Mouse (Mus musculus) olfactory bulb, adult 2 months (tissue): Measurements from ENCODE around the gene Dus1l. TPM values are rescaled to one million over a fixed set of nuclear protein-coding genes. Genes with fewer than 3 reads are reported as not detected.
"Not testable (repeated sequence)": the region's sequence is repeated elsewhere in the genome, so short reads cannot be mapped to it uniquely, and the experiment has no call there.

Source experiments
- H3K27ac ChIP-seq: fragments of 200-500 bp; 2 replicates; pipeline ENCODE4 v1.5.1; 2012; ENCODE audit warnings: low read depth, low read length; ENCODE audit not compliant: insufficient read depth
- H3K4me1 ChIP-seq: fragments of 200-500 bp; 2 replicates; pipeline ENCODE4 v1.6.1; 2012; ENCODE audit warnings: low read length; ENCODE audit not compliant: control insufficient read depth, insufficient read depth
- H3K4me3 ChIP-seq: fragments of 200-500 bp; 2 replicates; pipeline ENCODE4 v1.5.1; 2012; ENCODE audit warnings: mild to moderate bottlenecking, low read depth, low read length, moderate library complexity; ENCODE audit not compliant: insufficient read depth
- CTCF ChIP-seq: fragments of 200-500 bp; IDR thresholded peaks from 2 replicates; pipeline ENCODE4 v1.5.1; 2012; ENCODE audit warnings: low read depth, mild to moderate bottlenecking, low read length, moderate library complexity; ENCODE audit not compliant: insufficient read depth
- POLR2A ChIP-seq: fragments of 200-500 bp; IDR thresholded peaks from 2 replicates; pipeline ENCODE4 v1.6.1; 2012; ENCODE audit warnings: mild to moderate bottlenecking, low read depth, low read length, moderate library complexity; ENCODE audit not compliant: insufficient read depth
- WGBS: fragments of 180-500 bp; shearing (Covaris S2); methylation state at CpG from one replicate; pipeline ENCODE4 v1.1.7; 2018; 5-methylcytosine and 5-hydroxymethylcytosine counted together
- polyA plus RNA-seq: library from polyadenylated mRNA; stranded (reverse); fragments of >200 nt; gene quantifications from 2 replicates; pipeline ENCODE4 v1.2.4, GENCODE M21; 2012; ENCODE audit warnings: low replicate concordance; ENCODE audit not compliant: missing spikeins, insufficient read depth, insufficient read length

Gene Dus1l
- polyA plus RNA-seq, 1 experiment: not detected

- WGBS: 79% methylated on average over 7 of the region's 7 CpGs
- H3K4me3 ChIP-seq: no peak overlapping the region
- H3K27ac ChIP-seq: no peak overlapping the region
- no peaks in the 10 kb centered on the region for H3K4me1 ChIP-seq
- TF ChIP-seq POLR2A (no peak), CTCF (no peak)
Measured at GRCm38 (mm10) chr11:120804274-120804673, 8.1 kb upstream of the Dus1l start.

- 7% methylated on average over 10 of the region's 10 CpGs for WGBS
- Histone ChIP-seq H3K27ac (peak overlapping the region; percentile 38), H3K4me1 (peaks cover 5% of the 10 kb centered on the region), H3K4me3 (no peak overlapping the region)
- TF ChIP-seq CTCF: peak; percentile 73
- TF ChIP-seq POLR2A: no peak
Measured at GRCm38 (mm10) chr11:120800061-120800904, 4.1 kb upstream of the Dus1l start.

GRCm38 (mm10) chr11:120799316-120799890 lies 3.2 kb upstream of the Dus1l start:
- TF ChIP-seq CTCF (no peak), POLR2A (no peak)
- no peak overlapping the region for H3K4me3 ChIP-seq
- H3K27ac ChIP-seq: no peak overlapping the region
- WGBS: 65% methylated on average over 6 of the region's 6 CpGs
- H3K4me1 ChIP-seq: peaks cover 11% of the 10 kb centered on the region

- H3K4me3 ChIP-seq: no peak overlapping the region
- TF ChIP-seq POLR2A (no peak), CTCF (no peak)
- 85% methylated on average over 3 of the region's 3 CpGs for WGBS
- H3K4me1 ChIP-seq: peaks cover 11% of the 10 kb centered on the region
- H3K27ac ChIP-seq: no peak overlapping the region
Measured at GRCm38 (mm10) chr11:120798244-120798643, 2.0 kb upstream of the Dus1l start.

- TF ChIP-seq CTCF (no peak), POLR2A (no peak)
- Histone ChIP-seq H3K4me3 (no peak overlapping the region; the same call in 1 of the 2 replicates), H3K4me1 (peaks cover 11% of the 10 kb centered on the region), H3K27ac (peak overlapping the region; percentile 66)
- 16% methylated on average over 8 of the region's 8 CpGs for WGBS
Measured at GRCm38 (mm10) chr11:120796614-120796946, 377 bp upstream of the Dus1l start.

GRCm38 (mm10) chr11:120792652-120793051 lies 3.6 kb downstream of the Dus1l start:
- peaks cover 11% of the 10 kb centered on the region for H3K4me1 ChIP-seq
- TF ChIP-seq CTCF: no peak
- TF ChIP-seq POLR2A: no peak
- H3K4me3 ChIP-seq: no peak overlapping the region
- H3K27ac ChIP-seq: no peak overlapping the region
- 95% methylated on average over 9 of the region's 9 CpGs for WGBS

- no peak overlapping the region for H3K4me3 ChIP-seq
- no peak overlapping the region for H3K27ac ChIP-seq
- no peak for TF ChIP-seq POLR2A
- TF ChIP-seq CTCF: no peak
- H3K4me1 ChIP-seq: peaks cover 13% of the 10 kb centered on the region
- WGBS: 83% methylated on average over 3 of the region's 3 CpGs
Measured at GRCm38 (mm10) chr11:120789810-120790209, 6.4 kb downstream of the Dus1l start.

- Histone ChIP-seq H3K4me3 (no peak overlapping the region), H3K27ac (no peak overlapping the region), H3K4me1 (peaks cover 13% of the 10 kb centered on the region)
- WGBS: 89% methylated on average over 4 of the region's 4 CpGs
- TF ChIP-seq CTCF (no peak), POLR2A (no peak)
Measured at GRCm38 (mm10) chr11:120789355-120789754, 6.8 kb downstream of the Dus1l start.

GRCm38 (mm10) chr11:120788460-120788859 lies 7.7 kb downstream of the Dus1l start:
- H3K4me1 ChIP-seq: peaks cover 15% of the 10 kb centered on the region
- H3K4me3 ChIP-seq, H3K27ac ChIP-seq: not testable (repeated sequence)
- WGBS: 87% methylated on average over 10 of the region's 10 CpGs
